Mouse (Mus musculus) embryo, embryonic 11.5 days (tissue): ENCODE data around the gene Csf1.

Experiments
- DNase-seq: peaks from one replicate; pipeline ENCODE4 v3.0.0-alpha.2; 2012; ENCODE audit warnings: low read depth, low spot score

The Csf1 gene

DNA sequence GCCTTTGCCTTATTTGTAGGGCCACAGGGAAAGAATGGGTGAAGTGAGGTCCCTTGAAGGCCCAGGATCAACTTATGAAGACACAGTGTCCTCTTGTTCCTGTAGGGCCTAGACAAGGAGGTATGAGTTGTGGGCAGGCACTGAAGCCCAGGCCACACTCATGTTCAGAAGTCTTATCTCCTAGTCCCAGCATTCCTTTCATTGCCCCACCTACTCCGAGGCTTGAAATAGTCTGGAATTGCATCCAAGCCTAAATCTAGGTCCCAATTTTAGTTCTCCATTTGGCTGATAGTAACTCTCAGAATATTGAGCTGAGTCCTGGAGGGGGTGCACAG lies 55.9 kb downstream of the Csf1 start:
- no peak for DNase-seq

DNA sequence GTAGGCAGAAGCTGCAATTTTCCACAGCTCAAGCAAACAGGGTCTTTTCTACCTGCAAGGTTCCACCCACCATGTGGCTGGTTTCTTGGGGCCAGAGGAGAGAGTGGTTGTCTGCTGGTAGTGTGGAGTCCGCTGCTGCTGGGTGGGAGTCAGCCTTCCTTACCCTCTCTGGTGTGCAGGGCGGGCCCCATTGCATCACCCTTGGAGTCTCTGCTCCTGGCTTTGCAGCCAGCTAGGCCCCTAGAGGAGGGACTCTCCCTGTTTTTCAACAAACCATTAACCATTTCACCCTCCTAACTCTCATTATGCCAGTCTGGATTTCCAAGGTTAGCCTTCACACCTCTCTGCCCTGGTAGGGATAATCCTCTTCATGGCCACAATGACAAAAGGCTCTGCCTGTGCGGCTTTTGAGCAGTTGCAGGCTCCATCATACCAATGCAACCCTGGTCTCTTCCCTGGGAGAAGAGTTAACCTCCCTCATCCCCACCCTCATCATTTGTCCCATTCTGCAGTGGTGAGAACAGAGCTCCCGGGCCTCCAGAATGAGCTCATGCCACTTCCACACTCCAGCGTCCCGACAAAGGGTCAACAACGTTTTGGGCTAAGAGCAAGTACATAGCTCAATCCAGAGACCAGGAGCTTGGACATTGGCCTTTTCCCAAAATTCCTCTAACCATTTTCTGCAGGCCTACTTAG lies 56.4 kb downstream of the Csf1 start:
- DNase-seq = no peak

DNA sequence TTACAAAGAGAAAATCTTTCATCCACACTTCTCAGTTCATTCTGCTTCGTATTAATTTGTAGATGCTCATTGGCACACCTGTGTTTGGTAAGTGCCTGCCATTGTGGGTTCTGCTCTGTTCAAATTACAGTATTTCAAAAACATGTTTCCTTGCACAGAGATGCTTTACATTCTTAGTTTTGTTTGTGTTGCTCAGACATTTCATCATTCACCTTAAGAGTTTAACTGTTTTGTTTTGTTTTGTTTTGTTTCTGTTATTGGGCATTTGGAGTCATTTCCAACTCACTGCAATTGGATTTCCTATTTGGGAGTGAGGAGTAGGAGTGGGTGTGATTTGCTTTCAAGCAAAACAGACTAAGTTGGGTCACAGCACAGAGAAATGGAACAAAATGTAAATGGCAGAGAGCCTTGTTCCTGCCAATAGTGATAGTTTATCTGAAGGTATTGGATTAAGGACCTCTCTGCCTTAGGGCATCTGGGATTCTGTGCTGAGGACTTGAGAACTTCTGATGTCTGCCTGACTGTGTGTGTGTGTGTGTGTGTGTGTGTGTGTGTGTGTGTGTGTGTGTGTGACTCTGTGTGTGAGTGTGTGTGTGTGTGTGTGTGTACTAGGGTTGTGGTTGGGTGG lies 58.4 kb downstream of the Csf1 start:
- no peak for DNase-seq

DNA sequence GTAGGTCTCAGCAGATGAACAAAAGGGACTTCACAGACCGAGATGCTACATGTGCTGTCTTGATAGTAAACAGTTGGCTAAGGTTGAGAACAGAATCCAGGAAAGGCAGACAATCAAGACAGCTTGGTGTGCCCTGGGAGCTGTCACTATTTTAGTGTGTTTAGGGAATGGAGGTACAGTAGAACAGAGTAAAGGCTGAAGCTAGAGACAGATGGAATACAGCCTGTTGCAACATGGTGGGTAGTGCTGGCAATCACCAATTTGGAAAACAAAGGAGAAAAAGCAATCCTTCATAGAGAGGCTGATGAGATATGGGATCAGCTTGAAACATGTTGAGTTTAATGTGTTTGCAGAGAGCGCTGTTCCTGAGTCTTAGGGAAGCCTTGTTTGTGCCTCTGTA lies 59.6 kb downstream of the Csf1 start:
- no peak for DNase-seq

DNA sequence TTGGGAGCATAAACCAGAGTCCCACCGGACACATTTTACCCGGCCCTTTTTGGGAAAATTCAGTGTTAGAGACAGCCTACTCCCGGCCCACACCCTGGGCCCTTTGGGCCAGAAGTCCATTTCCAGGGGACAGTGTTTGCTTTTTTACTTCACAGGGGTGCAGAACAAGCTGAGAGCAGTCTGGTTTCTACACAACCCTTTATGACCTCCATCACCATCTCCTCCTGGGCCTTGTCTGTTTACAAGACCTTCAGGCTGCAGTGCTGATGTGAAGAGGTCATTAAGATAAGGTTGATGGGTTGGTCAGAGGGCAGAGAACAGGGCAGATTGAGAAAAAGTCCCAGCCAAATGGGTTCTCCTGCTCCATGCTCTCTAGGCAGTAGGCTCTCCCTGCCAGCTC lies 63.4 kb downstream of the Csf1 start:
- DNase-seq = no peak

DNA sequence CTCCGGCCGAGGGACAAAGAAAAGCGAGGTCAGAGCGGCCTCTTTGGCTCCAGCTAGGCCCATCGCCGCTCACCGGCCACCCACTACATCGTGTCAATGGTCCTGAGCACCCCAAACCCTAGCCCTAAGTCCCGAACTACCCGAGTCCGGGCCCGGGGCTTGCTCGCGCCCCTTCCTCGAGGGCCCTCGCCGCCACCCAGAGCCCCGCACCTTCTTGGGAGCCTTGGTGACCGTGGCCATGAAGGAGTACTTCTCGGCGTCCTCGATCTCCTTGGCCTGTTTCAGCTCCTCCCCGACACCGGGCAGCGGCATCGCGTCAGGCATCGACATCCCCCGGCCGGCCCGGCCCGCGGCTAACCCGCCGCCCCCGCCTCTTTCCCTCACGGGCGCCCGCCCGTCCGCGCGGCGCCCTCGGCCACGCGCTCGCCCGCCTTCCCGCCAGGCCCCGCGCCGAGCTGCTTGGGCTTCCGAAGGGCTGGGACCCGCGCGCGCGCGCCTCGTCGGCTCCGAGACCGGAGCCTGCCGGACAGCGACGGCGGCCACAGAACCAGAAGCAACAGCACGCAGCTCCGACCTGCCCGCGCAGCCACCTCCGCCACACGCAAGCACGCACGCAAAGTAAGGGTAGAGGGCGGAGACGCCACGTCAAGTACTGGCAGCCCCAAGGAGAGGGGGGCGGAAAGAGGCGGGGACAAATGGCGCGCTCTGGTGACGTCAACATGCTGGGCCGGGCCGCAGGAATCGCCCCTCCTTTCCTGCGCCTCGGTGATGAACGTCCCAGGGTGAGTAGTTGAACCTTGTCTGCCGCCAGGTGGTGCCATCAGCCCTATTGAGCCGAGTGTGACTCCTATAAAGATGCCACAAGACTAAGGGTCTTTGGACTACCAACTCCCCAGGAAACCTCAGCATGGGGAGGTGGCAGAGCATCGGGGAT lies 64.1 kb downstream of the Csf1 start, which contains the start of gene Ahcyl1:
Ahcyl1 (minus strand) TSS at position 613 of the 934 bp plus-strand sequence.
- DNase-seq = peak; percentile 96

DNA sequence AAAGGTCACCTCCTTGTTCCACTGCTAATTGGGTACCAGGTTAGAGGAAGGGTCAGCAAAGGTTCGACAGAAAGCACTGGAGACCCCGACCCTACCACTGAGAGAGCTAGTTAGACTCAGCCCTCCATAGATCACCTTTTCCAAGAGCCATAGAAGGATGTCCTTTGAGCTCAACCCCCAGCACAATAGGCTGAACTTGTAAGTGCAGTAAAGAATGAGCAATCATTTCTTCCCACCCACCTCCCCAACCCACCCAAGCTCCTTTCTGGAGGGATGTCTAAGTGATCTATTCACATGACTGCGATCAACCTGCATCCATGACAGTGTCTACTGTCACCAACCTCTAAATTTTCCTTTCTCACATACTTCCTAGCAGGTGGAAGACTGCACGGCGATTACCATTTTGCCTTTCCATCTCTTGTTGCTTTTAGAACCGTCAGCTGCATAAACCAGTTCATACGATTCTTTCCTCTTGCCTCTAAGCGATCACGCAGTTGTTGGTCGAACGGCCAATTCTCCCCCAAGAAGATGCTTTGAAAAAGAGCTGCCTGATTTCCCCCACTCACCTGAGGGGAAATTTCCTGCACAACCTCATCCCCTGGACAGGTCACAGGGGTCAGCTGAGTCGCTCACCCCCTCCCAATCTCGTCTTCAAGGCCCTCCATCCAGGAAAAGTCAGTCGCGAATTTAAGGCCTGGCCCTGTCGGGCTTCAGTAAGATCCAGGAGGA lies 64.9 kb downstream of the Csf1 start:
- no peak for DNase-seq

DNA sequence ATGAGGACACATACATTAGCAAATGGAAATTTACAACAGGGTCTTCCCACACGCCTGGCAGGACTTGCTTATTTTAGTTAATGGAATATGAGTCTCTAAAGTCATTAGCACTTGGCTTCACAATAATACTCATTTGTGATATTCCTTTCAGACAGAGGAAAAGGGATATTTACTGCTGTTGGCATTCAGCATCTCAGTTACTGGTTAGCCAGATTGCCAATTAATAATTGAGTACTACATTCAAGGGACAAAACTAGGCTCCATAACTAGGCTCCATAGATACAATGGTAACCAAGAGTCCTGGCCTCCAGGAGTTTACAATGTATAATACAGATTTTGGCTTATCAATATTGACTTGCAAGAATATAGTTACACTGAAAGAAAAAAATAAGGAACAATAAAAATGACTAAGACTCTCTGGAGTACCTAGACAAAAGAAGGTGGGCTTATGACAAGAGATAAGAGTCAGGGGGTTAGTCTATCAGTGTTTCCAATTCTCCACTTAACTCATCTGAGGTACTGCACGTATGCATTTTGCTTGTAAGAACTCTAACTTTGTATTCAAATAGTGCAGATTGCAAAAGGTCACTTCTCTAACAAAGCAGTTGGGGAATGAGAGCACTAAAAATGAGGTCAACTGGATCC lies 65.9 kb downstream of the Csf1 start:
- no peak for DNase-seq
